14 mouse cellular contexts compared by ENCODE assay signal in genomic region chr16:33735238-33735637, GRCm38 (mm10). TPM values are rescaled to one million over a fixed set of nuclear protein-coding genes. Genes with fewer than 3 reads are reported as not detected.
DNase-seq lines count a peak whose midpoint lies in the region; ATAC-seq lines count a peak whose summit lies in the region.
"Had no signal": no experiment of that assay in that cellular context is flagged by ENCODE, and none has a peak within 500 bp of the region (broad histone marks: within the 10 kb centered on the region; RNA-seq: fewer than 3 reads in every experiment).

No protein-coding gene starts in this region.

- H3K9ac ChIP-seq in neural tube, embryonic 12.5 days: no peak overlapping the region
- no peak overlapping the region for H3K9ac ChIP-seq in midbrain, embryonic 12.5 days (replicated peaks)
- H3K9ac ChIP-seq: lung, embryonic 14.5 days had no signal

- no peaks in the 10 kb centered on the region for H3K27me3 ChIP-seq in neural tube, embryonic 12.5 days (replicated peaks)
- no peaks in the 10 kb centered on the region for H3K27me3 ChIP-seq in hindbrain, embryonic 10.5 days (ENCODE audit: insufficient read depth, poor library complexity, severe bottlenecking)
- no peaks in the 10 kb centered on the region for H3K27me3 ChIP-seq in midbrain, embryonic 12.5 days

- no peak for DNase-seq in neural tube, embryonic 10.5 days (ENCODE audit: extremely low spot score, low spot score)
- DNase-seq in hindbrain, embryonic 10.5 days (ENCODE audit: low spot score): no peak
- DNase-seq in retina, postnatal 1 day: peak; percentile 40
- DNase-seq in right cerebral cortex, adult 18-20 months: no peak
- no peak for DNase-seq in layer of hippocampus, postnatal 25 days (ENCODE audit: extremely low spot score in 1 of 2, low spot score in 1 of 2)
- DNase-seq: heart, postnatal 10 days; kidney, adult 2 months; kidney, postnatal 4 days; lung, embryonic 14.5 days had no signal

- peak; percentile 25; the same call in 1 of the 2 replicates for ATAC-seq in neural tube, embryonic 12.5 days (ENCODE audit: low FRiP score, low read depth)
- ATAC-seq in midbrain, embryonic 12.5 days (ENCODE audit: low FRiP score, low read depth): no peak
- no peak for ATAC-seq in erythroid progenitor cell, adult 5-6 weeks (replicated peaks; ENCODE audit: low FRiP score, poor library complexity, severe bottlenecking)

- no peak overlapping the region for H3K4me2 ChIP-seq in neural tube, embryonic 12.5 days (replicated peaks)
- no peak overlapping the region for H3K4me2 ChIP-seq in midbrain, embryonic 12.5 days (replicated peaks)
- H3K4me2 ChIP-seq: lung, embryonic 14.5 days had no signal

- no peak overlapping the region for H3K27ac ChIP-seq in neural tube, embryonic 12.5 days
- H3K27ac ChIP-seq in hindbrain, embryonic 10.5 days: peak overlapping the region; percentile 75
- peak overlapping the region; percentile 83 for H3K27ac ChIP-seq in midbrain, embryonic 12.5 days (replicated peaks)
- H3K27ac ChIP-seq: left cerebral cortex, adult 2 months had no signal

- 59% methylated on average over 5 of the region's 5 CpGs for WGBS in neural tube, embryonic 12.5 days
- WGBS in hindbrain, embryonic 10.5 days: 57% methylated on average over 5 of the region's 5 CpGs
- 33% methylated on average over 5 of the region's 5 CpGs for WGBS in midbrain, embryonic 12.5 days

- H3K4me1 ChIP-seq in neural tube, embryonic 12.5 days: peaks cover 29% of the 10 kb centered on the region
- H3K4me1 ChIP-seq in hindbrain, embryonic 10.5 days (replicated peaks): peaks cover 70% of the 10 kb centered on the region
- peaks cover 63% of the 10 kb centered on the region for H3K4me1 ChIP-seq in midbrain, embryonic 12.5 days

- H3K9me3 ChIP-seq in neural tube, embryonic 12.5 days: no peaks in the 10 kb centered on the region
- no peaks in the 10 kb centered on the region for H3K9me3 ChIP-seq in hindbrain, embryonic 10.5 days
- H3K9me3 ChIP-seq in midbrain, embryonic 12.5 days: no peaks in the 10 kb centered on the region

- H3K36me3 ChIP-seq in neural tube, embryonic 12.5 days: 0 out of 2 replicates have a peak, but pooled peaks cover 3% of the 10 kb centered on the region
- peaks cover 71% of the 10 kb centered on the region for H3K36me3 ChIP-seq in hindbrain, embryonic 10.5 days
- peaks cover 18% of the 10 kb centered on the region for H3K36me3 ChIP-seq in midbrain, embryonic 12.5 days

- H3K4me3 ChIP-seq in neural tube, embryonic 12.5 days: no peak overlapping the region
- H3K4me3 ChIP-seq in hindbrain, embryonic 10.5 days: no peak overlapping the region
- H3K4me3 ChIP-seq in midbrain, embryonic 12.5 days: no peak overlapping the region
- H3K4me3 ChIP-seq: left cerebral cortex, adult 2 months had no signal

RNA-seq across cellular contexts. Expression of gene Heg1, which starts 51.1 kb away (rescaled TPM):
- 19.9 TPM in 2 replicates for polyA plus RNA-seq in neural tube, embryonic 12.5 days (2016; fragmentation: Nextera tagmentation; extraction: Ambion mirVana)
- polyA plus RNA-seq in hindbrain, embryonic 10.5 days (2016; fragmentation: Nextera tagmentation; extraction: Ambion mirVana): 21.9 and 22.8 TPM in 2 replicates
- polyA plus RNA-seq in midbrain, embryonic 12.5 days (2016; fragmentation: Nextera tagmentation; extraction: Ambion mirVana): 34.1 and 39.9 TPM in 2 replicates
- total RNA-seq in erythroid progenitor cell, adult 5-6 weeks (2015; ENCODE audit: low replicate concordance): 7.9 and 12.2 TPM in 2 replicates
- 1.8 and 4.0 TPM in 2 replicates for total RNA-seq in erythroid progenitor cell, adult 5-6 weeks (2017; ENCODE audit: low replicate concordance)
- total RNA-seq in layer of hippocampus, postnatal 25 days (2021): 10 to 100 TPM; 20.5 to 27.8 TPM

RNA-seq across cellular contexts. Expression of gene Muc13, which starts 58.6 kb away (rescaled TPM):
- polyA plus RNA-seq in neural tube, embryonic 12.5 days (2016; fragmentation: Nextera tagmentation; extraction: Ambion mirVana): 0.06 and 0.16 TPM in 2 replicates
- polyA plus RNA-seq in hindbrain, embryonic 10.5 days (2016; fragmentation: Nextera tagmentation; extraction: Ambion mirVana): 0.09 and 0.26 TPM in 2 replicates
- 0.08 and 0.10 TPM in 2 replicates for polyA plus RNA-seq in midbrain, embryonic 12.5 days (2016; fragmentation: Nextera tagmentation; extraction: Ambion mirVana)
- 1.8 and 6.3 TPM in 2 replicates for total RNA-seq in erythroid progenitor cell, adult 5-6 weeks (2015; ENCODE audit: low replicate concordance)
- total RNA-seq in erythroid progenitor cell, adult 5-6 weeks (2017; ENCODE audit: low replicate concordance): 0.51 and 1.2 TPM in 2 replicates
- total RNA-seq in layer of hippocampus, postnatal 25 days (2021): not detected
- total RNA-seq: gastrocnemius, adult 8-10 months had no signal
- polyA plus RNA-seq: lung, embryonic 14.5 days had no signal
